Mouse (Mus musculus) forebrain, embryonic 16.5 days (tissue): ENCODE measurements at regions not wholly inside any gene's neighbourhood (a gene's known extent, or its start where the extent isn't known, plus 50 kb on each side); places are given as distances from the start of the nearest gene placed in this dataset.

ENCODE experiments used
- ATAC-seq: fragments of 200-750 bp; cut with Nextera tagmentation; 2 replicates; pipeline ENCODE4 v1.8.0; 2017; ENCODE audit warnings: mild to moderate bottlenecking, moderate library complexity
- H3K27ac ChIP-seq: fragments of 300-500 bp; sonication (generic); 2 replicates; pipeline ENCODE4 v1.5.1; 2014; ENCODE audit warnings: low read length, control low read depth
- H3K27me3 ChIP-seq: fragments of 300-500 bp; sonication (generic); replicated peaks from 2 replicates; pipeline ENCODE4 v1.6.1; 2014; ENCODE audit warnings: low read length; ENCODE audit not compliant: control insufficient read depth, insufficient read depth
- H3K36me3 ChIP-seq: fragments of 300-500 bp; sonication (generic); 2 replicates; pipeline ENCODE4 v1.6.1; 2014; ENCODE audit not compliant: control insufficient read depth, insufficient read depth
- H3K4me1 ChIP-seq: fragments of 300-500 bp; sonication (generic); replicated peaks from 2 replicates; pipeline ENCODE4 v1.6.1; 2014; ENCODE audit warnings: low read length; ENCODE audit not compliant: control insufficient read depth, insufficient read depth
- H3K4me2 ChIP-seq: fragments of 300-500 bp; sonication (generic); 2 replicates; pipeline ENCODE4 v1.6.1; 2014; ENCODE audit warnings: mild to moderate bottlenecking, low read length, control low read depth
- H3K4me3 ChIP-seq: fragments of 300-500 bp; sonication (generic); replicated peaks from 2 replicates; pipeline ENCODE4 v1.5.1; 2014; ENCODE audit warnings: mild to moderate bottlenecking, low read length, control low read depth
- H3K9ac ChIP-seq: fragments of 300-500 bp; sonication (generic); replicated peaks from 2 replicates; pipeline ENCODE4 v1.6.1; 2014; ENCODE audit warnings: low read depth, low read length, control low read depth
- H3K9me3 ChIP-seq: fragments of 300-500 bp; sonication (generic); 2 replicates; pipeline ENCODE4 v1.6.1; 2016; ENCODE audit warnings: low read length; ENCODE audit not compliant: control insufficient read depth
- WGBS: fragments of 180-500 bp; shearing (Covaris S2); extraction: QIAGEN DNeasy Blood & Tissue Kit; methylation state at CpG from one replicate; pipeline ENCODE4 v1.1.7; 2014; 5-methylcytosine and 5-hydroxymethylcytosine counted together

DNA sequence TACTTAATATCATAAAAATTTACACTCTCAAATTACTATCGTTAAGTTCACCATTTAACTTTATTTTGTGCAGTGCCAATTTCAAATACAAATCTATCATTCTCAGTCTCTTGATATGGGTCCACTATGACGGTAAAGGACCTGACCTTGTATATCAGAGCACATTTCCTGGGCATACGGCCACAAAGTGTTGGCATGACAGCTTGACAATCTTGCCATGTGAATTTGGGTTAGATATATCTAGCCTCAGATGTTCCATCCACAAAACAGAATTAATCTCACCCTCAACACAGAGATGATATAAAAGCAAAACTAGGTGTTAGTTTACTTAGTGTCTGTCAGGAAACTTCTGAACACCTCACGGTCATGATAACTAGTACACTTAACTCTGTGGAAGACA lies 120.8 kb downstream of the Ankrd50 start:
- Histone ChIP-seq H3K36me3 (no peaks in the 10 kb centered on the region), H3K4me2 (no peak overlapping the region), H3K9me3 (no peaks in the 10 kb centered on the region), H3K4me1 (no peaks in the 10 kb centered on the region), H3K9ac (no peak overlapping the region), H3K27me3 (no peaks in the 10 kb centered on the region), H3K27ac (no peak overlapping the region), H3K4me3 (no peak overlapping the region)
- WGBS, result 99% methylated on average over 4 of the region's 4 CpGs
- ATAC-seq, result no peak

DNA sequence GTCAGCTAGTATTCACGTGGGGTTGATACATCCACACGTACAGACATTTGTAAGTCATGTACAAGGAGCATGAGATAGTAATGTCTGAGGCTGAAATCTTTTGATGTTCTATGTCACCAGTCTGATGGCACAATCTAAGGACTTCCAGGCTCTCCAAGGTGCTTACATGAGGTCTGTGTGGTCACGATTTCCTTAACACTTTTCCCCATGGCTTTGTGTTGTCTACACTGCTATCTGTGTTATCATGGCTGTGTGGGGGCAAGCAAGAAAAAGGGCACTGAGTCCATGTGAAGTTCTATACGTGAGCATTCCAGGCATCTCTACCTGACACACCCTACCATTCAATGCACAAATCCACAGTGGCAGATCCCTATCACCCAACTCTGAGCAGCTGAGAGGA lies 123.2 kb downstream of the Ankrd50 start:
- Histone ChIP-seq H3K4me2 (no peak overlapping the region), H3K9me3 (no peaks in the 10 kb centered on the region), H3K27ac (no peak overlapping the region), H3K27me3 (no peaks in the 10 kb centered on the region), H3K4me3 (no peak overlapping the region), H3K4me1 (no peaks in the 10 kb centered on the region; the same call in 1 of the 2 replicates), H3K36me3 (no peaks in the 10 kb centered on the region), H3K9ac (no peak overlapping the region)
- ATAC-seq, result no peak
- WGBS, result 92% methylated on average over 4 of the region's 4 CpGs

DNA sequence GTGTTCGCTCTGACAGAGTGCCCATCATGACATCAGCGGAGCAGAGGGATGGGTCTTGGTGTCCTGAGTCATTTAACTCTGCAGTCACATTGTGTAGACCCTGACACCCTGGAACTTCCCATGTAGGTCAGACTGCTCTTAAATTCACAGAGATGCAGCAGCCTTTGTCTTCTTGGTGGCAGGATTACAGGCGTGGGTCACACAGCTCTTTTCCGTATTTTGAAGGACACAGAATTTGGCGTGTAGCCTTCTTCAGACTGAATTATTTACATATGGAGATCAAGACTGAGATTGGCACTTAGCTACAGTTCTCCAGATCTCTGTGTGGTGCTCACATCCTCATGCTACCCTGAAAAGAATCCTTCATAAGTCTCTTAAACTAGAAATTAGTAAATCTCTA lies 123.7 kb downstream of the Ankrd50 start:
- ATAC-seq, result no peak

DNA sequence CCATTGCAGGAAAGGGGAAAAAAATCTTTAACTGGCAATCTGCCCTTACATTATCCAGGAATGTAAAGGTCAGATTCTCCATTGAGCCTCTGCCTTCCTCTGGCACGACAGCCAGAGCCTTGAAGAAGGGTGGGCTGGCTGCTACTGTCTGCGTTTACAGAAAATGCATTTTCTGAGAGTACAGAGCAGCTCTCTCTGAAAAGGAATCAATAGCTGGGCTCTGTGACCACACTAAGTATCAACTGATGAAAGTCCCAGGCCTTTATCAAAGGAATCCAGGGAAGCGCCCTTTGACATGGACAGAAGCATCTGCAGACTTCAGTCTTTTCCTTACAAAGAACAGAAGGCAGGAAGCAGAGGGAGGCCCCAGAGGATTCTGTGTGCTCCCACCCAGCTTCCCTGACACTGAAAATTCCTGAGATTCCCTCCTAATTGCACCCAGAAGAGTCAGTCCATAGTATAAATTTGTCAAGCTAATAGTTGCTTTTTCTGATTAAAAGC lies 124.2 kb downstream of the Ankrd50 start:
- ATAC-seq, result no peak
- Histone ChIP-seq H3K36me3 (no peaks in the 10 kb centered on the region), H3K4me1 (no peaks in the 10 kb centered on the region; the same call in 1 of the 2 replicates), H3K4me2 (no peak overlapping the region), H3K27ac (no peak overlapping the region), H3K9ac (no peak overlapping the region), H3K27me3 (no peaks in the 10 kb centered on the region), H3K9me3 (no peaks in the 10 kb centered on the region), H3K4me3 (no peak overlapping the region)
- WGBS, result 42% methylated on average over 3 of the region's 3 CpGs

More for the DNA sequence above, 123.7 kb downstream of the Ankrd50 start:
- H3K27me3 ChIP-seq, result no peaks in the 10 kb centered on the region
- H3K27ac ChIP-seq, result no peak overlapping the region
- H3K4me3 ChIP-seq, result no peak overlapping the region
- no peaks in the 10 kb centered on the region; the same call in 1 of the 2 replicates for H3K4me1 ChIP-seq
- H3K4me2 ChIP-seq, result no peak overlapping the region
- H3K9me3 ChIP-seq, result no peaks in the 10 kb centered on the region
- no peak overlapping the region for H3K9ac ChIP-seq
- 69% methylated on average over 5 of the region's 5 CpGs for WGBS
- H3K36me3 ChIP-seq, result no peaks in the 10 kb centered on the region

DNA sequence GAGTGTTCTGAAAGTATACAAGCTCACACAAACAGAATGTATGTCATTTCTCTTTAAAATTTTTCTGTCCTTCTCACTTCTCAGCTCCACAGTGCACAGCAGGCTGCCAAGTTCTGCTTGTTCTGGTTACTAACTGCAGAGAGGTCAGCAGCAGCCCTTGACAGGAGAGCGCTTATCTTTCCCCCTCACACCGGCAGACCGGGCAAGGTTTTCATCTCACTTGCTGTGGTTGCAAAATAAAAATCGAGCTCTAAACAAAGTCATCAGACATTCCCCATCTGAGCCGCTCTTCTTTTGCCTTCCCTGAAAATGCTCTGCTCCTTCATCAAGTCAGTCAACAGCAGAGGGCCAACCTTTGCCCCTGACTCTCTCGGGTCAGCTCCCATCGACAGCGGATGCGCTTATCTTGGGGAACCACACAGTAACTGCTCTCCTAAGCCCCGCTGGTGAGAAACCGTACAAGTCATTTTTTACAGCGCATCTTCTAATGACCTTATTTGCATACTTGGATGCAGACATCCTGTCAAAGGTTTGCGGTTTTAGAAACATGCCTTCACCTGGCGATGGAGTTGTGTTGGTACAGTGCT lies 126.6 kb downstream of the Ankrd50 start:
- whole genome bisulfite sequencing, result 55% methylated on average over 14 of the region's 14 CpGs
- Histone ChIP-seq H3K9ac (no peak overlapping the region), H3K27ac (no peak overlapping the region), H3K4me3 (no peak overlapping the region), H3K4me1 (no peaks in the 10 kb centered on the region; the same call in 1 of the 2 replicates), H3K4me2 (no peak overlapping the region), H3K36me3 (no peaks in the 10 kb centered on the region), H3K9me3 (no peaks in the 10 kb centered on the region), H3K27me3 (no peaks in the 10 kb centered on the region)
- ATAC-seq, result no peak

DNA sequence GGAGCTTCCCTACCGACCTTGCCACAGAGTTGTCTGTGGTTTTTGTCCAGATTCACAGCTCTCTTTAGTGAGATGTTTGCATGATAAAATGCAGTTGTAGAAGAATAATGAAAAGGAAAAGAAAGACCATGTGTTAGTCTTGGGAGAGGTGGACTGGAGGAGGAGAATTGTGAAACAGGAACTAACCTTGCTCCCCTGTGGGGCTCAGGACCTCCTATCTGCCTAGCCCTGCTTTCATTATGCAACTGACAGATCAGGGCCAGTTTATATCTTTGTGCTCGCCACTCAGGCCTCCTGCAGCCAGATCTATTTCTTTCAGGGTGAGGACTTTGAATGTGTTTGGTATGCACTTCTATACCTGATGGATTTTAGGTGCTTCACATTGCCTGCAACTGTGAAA lies 140.4 kb downstream of the Ankrd50 start:
- no peak for ATAC-seq
- Histone ChIP-seq H3K36me3 (no peaks in the 10 kb centered on the region), H3K9me3 (no peaks in the 10 kb centered on the region), H3K9ac (no peak overlapping the region), H3K27ac (no peak overlapping the region), H3K4me3 (no peak overlapping the region), H3K4me1 (no peaks in the 10 kb centered on the region), H3K4me2 (no peak overlapping the region), H3K27me3 (no peaks in the 10 kb centered on the region)
- WGBS, result 35% methylated on average over 2 of the region's 2 CpGs

DNA sequence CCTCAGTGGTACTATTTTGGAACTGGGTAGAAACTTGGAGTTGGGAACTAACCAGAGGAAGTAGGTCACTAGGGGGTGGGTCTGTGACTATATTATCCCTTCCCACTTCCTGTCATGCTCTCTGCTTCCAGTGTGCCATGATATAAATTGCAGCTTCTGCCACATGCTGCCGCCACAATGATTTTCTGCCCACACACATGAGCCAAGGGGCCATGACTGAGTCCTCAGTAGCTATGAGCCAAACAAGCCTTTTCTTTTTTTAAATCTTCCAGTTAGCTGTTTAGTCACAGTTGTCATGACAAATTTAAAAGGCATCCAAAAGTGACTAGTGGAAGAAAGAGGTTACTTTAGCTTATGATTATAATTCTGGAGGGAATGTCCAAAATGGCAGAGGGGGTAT lies 143.0 kb downstream of the Ankrd50 start:
- no peak for ATAC-seq

DNA sequence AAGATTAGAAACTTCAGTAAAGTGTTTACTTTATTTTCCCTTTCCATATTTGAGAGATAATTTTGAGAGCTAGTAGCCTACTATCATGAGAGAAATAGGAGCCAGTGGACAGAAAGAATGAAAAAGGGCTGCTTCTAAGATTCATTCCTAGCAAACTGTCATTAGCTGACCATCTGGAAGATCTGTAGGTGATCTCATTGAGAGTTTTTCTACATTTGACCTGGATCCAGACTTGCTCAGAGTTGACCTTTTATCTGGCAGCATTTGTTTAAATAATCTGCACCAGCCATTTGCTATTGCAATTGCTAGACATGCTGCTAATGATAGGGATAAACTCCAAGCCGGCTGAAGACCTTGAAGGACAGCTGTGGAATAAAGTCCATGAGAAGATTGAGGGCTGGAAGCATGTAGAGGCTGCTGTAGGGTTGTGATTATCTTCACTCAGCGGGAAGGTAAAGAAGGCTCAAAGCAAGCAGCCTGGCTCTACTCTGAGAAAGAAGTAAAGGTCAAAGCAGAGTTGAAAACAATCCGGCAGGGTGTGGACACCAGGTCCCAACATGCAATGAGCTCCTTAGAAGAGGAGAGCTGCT lies 151.2 kb downstream of the Ankrd50 start:
- no peaks in the 10 kb centered on the region for H3K36me3 ChIP-seq
- H3K4me3 ChIP-seq, result no peak overlapping the region
- H3K27me3 ChIP-seq, result no peaks in the 10 kb centered on the region
- H3K4me2 ChIP-seq, result no peak overlapping the region
- 0 out of 2 replicates have a peak, but pooled peaks cover 3% of the 10 kb centered on the region for H3K4me1 ChIP-seq
- no peak overlapping the region for H3K27ac ChIP-seq
- ATAC-seq, result no peak
- WGBS, result 89% methylated on average over 3 of the region's 3 CpGs
- no peaks in the 10 kb centered on the region for H3K9me3 ChIP-seq
- no peak overlapping the region for H3K9ac ChIP-seq

More for the DNA sequence above, 143.0 kb downstream of the Ankrd50 start:
- H3K9ac ChIP-seq, result no peak overlapping the region
- no peaks in the 10 kb centered on the region for H3K36me3 ChIP-seq
- no peaks in the 10 kb centered on the region for H3K4me1 ChIP-seq
- WGBS, result 100% methylated on average over 1 of the region's 1 CpGs
- no peak overlapping the region for H3K4me3 ChIP-seq
- no peak overlapping the region for H3K4me2 ChIP-seq
- H3K9me3 ChIP-seq, result no peaks in the 10 kb centered on the region
- H3K27ac ChIP-seq, result no peak overlapping the region
- no peaks in the 10 kb centered on the region for H3K27me3 ChIP-seq

DNA sequence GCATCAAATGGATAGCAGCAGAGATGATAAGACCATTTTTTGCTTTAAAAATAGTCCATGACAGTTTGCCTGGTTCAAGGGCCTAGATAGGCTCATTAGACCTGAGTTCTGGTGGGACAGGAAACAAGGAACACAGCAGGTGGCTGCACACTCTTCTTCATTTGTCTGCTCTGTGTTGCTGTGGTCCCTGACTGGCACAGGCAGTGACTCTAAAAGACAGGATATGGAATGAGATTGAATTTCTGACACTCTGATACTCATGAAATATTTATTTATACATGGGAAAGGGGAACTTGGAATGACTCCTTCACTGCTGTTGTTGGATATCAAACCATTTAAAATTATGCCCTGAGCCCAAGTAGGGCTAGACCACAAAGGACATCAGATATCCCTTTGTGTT lies 153.5 kb downstream of the Ankrd50 start:
- H3K9me3 ChIP-seq, result no peaks in the 10 kb centered on the region
- no peak overlapping the region for H3K4me2 ChIP-seq
- no peaks in the 10 kb centered on the region for H3K27me3 ChIP-seq
- peak overlapping the region; percentile 69 for H3K27ac ChIP-seq
- H3K9ac ChIP-seq, result no peak overlapping the region
- H3K4me3 ChIP-seq, result no peak overlapping the region
- ATAC-seq, result peak; percentile 72
- peaks cover 10% of the 10 kb centered on the region; the same call in 1 of the 2 replicates for H3K4me1 ChIP-seq
- no peaks in the 10 kb centered on the region for H3K36me3 ChIP-seq
